Mouse (Mus musculus) cerebellum, adult 18-20 months (tissue): ENCODE results near the gene Ceacam1.
"Not testable (repeated sequence)": the region's sequence is repeated elsewhere in the genome, so short reads cannot be mapped to it uniquely, and the experiment has no call there.

Experiments
- DNase-seq, 2 experiments: peaks; one replicate each; pipeline ENCODE4 v3.0.0; 2021

Gene Ceacam1

DNA sequence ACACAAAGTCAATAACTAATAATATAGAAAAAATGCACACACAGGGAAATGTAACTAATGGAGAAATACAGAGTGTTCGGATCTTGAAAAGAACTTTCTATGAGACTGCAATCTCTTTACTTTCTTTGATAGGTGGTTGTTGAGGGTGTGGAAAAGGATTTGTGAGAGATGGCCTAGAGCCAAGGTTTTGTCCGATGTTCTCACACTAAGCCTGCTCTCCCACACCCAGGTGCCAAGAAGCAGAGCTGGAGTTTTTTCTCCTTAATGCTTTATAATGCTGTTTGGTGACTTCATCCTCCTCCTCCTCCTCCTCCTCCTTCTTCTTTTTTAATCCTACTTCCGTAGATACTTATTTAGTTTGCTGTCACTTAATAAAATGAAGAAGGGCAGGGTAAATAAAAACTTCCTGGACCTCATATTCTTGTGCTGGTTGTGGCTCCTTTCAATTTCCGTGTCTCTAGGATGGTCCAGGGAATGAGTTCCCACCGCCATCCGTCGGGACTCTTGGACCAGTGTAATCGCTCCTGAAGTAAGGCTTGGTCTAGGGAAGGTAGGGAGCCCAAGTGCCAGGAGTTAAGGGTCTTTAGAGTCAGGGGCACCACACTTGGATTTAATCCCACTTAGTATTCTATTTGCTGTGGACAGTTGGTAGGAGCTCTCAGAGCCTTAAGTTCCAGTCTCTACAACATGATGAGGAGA lies 38.1 kb downstream of the Ceacam1 start:
- no peak for DNase-seq

DNA sequence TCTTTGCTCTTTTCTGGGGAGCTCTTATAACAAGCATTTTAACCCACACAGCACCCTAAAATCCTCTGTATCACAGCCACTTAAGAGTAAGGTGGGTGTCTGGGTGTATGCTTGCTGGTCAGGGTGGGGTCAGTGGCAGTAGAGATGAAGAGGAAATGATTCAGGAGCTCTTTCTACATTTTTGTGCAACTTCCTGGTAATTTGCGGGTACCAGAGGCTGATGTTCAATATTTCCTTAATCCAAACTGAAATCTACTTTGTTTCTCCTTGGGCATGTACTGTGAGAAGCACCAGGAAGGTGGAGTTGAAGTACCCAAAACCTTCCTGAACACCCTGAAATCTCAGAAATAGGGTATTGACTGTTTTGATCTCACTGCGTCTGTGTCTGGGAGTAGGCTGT lies 40.7 kb downstream of the Ceacam1 start:
- DNase-seq, result no peak

DNA sequence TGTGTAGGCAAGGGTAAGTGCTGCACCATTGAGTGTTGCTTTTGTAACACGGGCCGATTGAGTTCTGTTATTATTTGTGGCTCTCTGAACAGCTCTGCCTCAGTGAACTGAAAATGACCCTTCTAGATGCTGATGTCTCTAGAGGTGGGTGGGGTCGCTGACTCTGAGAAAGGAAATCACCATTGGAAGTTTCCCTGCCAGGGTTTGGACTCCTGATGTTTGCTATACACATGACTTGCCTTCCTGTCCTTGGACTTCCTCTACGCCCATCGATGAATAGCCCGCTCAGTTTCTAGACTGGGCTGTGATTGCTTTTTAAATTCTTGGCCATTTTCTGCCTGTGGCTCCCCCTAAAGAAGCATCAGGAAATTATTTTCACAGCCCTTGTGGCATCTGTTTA lies 41.2 kb downstream of the Ceacam1 start:
- DNase-seq, result no peak

DNA sequence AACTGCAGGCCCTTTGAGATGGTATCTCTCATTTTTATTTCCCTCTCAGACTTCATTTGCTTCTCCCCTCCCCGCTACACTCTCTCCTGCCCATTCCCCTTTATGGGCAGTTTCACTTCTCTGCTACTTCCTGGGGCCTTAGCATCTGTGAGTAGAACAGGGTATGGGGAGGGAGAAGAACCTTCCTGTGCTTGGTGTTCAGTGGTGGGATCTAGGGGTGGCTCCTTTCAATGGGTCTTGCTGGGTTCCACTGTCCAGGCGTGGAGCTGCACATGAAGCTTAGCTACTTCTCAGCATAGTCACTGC lies 41.9 kb downstream of the Ceacam1 start:
- no peak for DNase-seq

DNA sequence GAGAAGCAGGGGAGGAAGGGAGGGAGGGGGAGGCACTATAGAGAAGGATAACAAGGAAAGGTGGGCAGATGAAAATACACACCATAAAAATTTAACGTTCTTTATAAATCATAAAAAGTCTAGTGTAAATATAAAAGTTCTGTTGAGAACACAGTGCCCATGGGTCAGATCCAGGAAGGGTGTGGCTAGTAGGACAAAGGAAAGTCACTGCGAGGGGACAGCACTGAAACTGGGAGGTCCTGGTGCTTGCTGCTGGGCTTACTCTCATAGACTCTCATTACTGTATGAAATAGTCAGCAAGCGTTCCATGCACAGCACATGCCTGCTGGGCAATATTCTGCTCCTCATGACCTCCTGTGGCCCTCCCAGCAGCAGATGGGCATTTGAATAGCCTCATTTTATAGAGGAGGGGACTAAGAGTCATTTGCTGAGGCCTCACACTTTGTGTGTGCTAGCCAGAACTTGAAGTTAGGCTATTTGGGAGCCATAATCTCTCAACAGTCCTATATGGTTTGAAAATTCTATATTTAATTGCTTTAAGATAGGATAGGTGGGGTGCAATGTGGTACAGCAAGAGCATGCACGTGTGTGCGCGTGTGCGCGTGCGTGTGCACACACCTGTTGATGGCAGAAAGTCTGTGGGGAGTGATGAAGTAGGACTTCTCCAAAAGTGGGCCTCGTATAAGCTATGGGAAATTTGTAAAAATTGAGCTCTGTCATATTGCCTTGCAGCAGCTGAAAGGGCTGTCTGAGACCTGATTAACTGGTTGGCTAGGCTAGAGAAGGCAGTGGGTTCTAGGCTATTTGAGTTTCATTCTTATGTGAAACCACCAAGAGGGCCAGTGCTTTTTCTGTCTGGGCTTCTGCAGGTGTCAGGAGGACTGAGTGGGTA lies 42.5 kb downstream of the Ceacam1 start:
- DNase-seq, result no peak

DNA sequence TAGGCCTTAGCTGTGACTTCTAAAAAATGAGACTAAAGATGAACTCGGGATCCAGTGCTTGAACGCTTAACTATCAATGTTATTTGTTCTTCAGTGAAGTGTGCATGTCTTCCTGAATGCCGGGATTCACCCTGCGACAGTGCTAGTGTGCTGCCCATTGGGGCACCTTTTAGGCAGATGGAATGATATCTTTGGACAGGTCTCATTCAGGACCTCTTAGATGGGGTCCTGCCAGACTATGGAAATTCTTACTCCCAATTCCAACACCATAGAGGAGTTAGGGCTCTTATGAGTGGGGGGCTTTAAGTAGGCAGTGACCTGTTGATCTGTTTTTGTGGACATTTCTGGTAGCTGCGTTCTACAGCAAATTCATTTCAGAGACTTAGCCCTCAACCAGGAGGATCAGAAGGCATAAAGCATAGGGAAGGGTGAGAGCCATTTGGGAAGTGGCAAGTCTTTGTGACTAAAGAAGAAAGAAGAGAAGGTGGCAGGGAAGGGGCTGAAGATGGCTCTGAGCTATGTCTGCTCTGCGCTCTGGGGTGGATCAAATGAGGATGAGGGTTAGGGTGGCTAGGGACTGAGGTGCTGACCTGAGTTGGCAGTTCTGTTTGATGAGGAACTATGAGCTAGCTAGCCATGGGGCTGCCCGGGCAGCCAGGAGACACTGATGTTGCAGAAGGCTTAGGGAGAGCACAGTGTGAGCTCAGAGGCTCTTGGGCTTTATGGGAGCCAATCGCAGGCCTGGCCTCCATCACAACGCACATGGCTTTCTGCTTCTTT lies 43.4 kb downstream of the Ceacam1 start:
- no peak for DNase-seq

DNA sequence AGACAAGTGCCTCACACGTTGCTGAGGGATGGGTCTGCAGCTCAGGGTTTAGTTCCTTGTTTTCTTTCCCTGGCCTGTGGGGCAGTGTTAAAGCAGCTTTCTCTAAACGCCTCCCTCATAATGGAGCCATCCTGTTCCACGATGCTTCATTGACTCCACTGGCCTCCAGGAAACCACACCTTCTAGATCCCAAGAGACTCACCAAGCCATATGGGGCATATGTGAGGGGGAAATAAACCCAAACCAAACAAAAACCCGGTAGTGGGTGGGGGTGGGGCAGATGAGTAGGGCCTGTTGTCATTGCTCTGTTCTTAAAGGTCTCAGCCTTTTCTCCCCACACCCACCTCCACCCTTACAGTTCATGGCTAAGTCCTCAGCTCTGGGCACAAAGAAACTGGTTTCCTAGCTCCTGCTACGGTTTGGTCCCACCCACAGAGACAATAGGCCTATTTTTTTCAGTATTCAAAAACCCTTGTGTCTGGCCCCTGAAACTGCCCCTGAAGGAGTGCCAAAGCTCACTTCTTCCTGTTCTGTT lies 44.3 kb downstream of the Ceacam1 start:
- no peak for DNase-seq

DNA sequence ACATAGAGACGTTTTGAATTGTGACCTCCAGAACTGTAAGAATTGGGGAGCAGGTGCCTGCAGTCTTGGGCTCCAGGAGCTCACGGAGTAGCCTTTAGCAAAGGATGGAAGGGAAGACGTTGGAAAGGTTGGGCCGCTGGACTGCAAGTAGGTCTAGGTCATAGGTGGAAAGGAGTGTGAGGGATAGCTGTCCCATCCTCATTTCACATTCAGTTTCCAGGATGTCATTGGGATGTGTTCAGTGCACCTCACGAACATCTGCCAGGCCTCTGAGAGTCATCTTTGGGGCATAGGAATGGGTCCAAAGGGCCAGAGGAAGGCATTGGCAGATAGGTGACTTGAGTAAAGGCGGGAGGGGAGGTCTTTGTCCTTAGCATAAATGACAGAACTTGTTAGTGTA lies 45.0 kb downstream of the Ceacam1 start:
- no peak for DNase-seq

DNA sequence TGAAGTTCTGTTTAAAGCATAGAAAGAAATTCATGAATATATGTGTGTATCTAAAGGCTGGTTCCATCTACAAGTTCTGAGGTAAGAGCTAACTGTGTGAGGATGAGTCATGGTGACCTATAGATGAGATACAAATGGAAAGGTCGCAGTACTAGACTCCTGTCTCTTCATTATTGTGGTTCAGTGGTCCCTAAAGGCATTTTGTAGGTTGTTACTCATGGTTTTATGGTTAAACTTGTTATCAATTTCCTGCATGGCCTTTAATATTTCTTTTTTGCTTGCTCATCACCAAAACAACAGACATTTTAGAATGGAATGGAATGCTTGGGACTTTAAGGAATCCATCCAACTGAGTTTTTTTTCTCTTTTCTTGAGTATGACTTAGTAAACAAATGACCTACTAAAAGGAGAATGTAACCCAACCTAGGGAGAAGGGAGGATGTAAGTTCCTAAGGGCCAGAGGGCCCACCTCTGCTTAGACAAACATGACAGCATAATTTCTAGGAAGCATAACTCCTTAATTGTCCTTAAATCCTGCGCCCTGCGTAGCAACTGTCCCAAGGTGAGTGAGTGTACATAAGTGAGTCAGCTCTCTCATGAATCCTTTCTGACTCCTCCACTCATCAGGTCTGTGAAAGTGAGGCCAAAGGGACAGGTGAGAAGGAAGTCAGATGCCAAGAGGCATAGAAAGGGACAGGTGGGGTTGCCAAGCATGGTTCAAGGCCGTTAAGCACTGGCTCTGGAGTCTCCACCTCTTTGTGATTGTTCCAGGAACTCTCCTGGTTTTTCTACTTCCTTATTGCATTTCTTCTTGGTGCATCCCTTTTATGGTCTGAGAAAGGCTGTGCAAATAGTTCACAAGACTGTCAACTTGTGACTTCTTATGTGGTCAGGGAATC lies 47.3 kb downstream of the Ceacam1 start:
- DNase-seq, result no peak

DNA sequence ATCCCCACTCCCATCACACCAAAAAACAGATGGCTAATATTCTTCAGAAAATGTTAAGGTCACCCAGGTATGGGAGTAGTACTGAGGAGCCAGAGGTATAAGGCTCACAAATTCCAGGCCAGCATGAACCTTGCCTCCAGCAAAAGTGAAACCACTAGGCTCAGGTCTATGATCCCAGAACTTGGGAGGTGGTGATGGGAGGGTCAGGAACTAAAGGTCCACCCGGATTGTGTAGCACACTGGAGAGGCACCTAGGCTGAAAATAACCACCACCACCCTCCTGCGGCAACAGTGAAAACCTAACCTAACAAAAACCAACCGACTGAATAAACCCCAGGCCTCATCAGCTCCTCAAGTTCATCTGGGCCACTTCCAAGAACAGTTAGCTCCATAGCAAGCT lies 49.1 kb downstream of the Ceacam1 start:
- no peak for DNase-seq

DNA sequence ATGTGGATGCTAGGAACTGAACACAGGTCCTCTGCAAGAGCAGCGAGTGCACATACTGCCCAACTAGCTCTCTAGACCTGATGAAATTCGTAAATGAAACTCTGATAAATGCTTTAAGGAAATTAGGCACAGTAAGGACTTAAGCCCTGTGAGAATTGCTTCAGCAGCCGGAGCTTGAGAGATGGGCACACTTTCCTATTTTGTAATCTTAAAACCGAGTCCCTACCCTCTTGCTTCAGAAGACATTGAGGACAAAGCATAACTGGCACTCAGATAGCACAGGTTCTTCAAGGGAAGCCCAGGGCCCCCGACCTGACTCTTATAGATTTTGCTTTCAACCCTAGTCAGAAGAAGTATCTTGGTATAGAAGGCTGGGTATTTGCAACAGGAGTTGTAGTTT lies 50.3 kb downstream of the Ceacam1 start:
- DNase-seq, result no peak

DNA sequence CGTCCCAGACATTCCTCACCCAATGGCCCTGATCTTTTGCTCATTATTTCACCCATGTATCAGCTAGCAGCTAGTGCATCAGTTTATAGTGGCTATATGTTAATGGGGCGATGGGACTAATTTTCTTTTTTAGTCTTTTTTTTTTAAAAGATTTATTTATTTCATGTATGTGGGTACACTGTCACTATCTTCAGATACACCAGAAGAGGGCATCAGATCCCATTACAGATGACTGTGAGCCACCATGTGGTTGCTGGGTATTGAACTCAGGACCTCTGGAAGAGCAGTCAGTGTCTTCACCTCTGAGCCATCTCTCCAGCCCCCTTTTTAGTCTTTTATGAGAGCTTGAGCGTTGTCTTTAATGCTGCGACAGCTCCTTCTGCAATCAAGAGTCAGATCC lies 51.0 kb downstream of the Ceacam1 start:
- DNase-seq, result not testable (repeated sequence)

DNA sequence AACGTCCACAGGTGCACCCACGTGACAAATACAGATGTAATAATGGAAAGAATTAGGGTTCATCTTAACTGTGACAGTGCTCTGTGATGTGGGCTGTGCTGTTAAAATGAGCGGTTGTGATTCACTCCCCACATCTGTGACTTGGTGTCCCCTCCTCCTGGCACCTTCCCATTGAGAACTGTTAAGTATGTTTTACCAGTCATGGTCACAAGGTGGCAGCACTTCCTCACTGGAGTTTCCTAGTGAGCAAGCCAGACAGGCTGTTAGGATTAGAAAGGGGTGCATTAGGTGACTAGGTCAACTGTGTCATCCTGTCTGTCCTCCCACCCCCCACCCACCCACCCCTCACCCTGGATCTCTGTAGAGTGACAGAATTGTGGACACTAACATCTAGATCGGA lies 53.0 kb downstream of the Ceacam1 start:
- peak; percentile 74 to 83 for DNase-seq

DNA sequence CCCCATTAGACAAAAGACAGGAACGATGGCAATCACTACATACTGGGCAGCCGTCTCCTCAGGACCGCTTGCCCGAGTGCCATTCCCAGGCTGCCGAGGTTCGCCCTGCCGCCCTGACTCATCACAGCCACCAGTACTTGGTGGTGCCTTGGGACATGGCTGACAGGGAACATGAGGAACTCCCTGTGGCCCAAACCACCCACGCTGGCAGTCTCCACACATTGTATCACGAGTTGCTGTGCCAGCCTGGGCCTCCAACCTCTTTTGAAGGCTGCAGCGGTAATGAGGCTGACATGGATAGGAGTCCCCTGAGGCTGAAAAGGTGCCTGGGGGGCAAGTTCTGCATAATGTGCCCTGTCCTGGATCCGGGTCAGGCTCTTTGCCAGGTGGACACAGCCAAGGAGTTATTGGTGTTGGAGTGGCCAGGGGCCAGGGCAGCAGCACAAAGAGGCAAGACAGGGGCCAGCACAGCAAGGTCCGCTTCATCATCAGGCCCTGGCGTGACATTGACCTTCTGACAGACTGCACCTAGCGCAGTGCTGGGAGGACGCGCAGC lies 55.0 kb downstream of the Ceacam1 start:
- peak; percentile 17 to 19 for DNase-seq

DNA sequence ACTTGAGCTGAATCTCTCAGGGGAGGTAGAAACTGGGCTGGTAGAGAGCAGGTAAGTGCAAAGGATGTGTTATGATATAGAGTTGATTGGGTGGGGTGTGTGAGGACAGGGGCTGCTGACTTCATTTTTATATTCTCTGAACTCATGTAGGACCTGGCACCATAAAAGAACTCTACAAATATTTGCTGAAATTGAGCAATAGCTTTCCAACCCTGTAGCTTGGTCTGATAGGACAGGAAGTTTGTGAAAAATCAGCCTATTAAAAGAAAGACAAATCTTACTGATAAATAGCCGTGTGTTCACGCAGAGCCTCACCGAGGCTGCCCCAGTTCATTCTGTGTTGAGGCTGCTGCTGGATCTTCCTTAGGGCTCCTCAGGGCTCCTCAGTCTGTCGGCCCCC lies 57.5 kb downstream of the Ceacam1 start:
- DNase-seq, result no peak

DNA sequence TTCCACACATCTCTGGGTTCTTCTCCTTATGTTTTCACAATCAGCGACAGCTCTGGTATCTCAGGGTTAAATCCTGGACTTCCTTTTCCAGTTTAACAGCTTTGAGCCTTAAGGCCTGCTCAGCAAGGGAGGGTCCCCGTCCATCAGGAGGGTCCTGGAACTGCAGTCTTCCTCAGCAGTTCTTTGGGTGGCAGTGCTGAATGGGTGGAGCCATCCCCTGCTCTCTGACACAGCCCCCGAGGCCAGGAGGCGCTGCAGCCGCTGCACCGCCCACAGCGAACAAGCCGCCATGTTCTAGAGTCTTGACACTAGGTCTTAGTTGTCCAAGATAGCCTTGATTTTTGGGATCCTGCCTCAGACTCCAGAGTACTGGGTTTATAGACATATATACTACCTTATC lies 57.9 kb downstream of the Ceacam1 start:
- DNase-seq, result no peak

DNA sequence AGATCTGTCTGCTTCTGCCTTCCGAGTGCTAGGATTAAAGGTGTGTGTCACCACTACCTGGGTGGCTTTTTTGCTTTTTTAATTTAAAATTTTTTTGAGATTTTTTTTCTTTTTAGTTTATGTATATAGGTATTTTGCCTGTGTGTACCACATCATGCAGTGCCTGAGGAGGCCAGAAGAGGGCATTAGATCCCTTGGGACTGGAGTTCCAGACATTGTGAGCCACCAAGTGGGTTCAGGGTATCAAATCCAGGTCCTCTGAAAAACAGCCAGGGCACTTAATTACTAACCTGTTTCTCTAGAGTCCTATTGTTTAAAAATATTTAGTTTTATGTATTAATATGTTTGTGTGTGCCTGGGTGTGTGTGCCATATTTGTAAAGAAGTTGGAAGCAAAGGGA lies 59.8 kb downstream of the Ceacam1 start:
- peak in 1 of 2 experiments; percentile 37 for DNase-seq

DNA sequence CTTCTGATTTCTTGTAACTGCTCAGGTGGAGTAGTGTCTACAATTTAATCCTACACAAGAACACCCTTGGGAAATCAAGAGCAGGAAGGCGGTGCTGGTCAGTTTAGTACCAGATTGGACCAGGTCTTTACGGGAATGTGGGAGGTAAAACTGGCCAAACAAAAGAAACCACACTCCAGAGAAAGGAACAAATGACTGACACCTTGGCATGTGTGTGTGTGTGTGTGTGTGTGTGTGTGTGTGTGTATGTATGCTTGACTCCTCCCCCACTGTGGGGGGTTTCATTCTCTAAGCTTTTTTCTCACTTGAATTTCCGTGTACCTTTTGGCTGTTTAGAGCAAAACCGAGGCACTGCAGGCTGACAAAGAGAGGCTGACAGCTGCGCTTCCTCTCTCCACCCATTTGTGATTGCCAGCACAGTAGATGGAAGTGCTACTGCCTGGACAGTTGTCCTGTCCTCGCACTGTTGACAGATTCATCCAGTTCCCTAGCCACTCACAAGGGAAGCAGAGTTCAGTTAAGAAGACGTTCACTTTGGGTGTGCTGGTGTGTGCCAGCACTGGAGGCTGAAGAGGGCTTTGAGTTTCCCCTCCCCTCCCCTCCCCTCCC lies 64.5 kb downstream of the Ceacam1 start, which contains the start of gene Cxcl17:
Gene Cxcl17 (minus strand): TSS at position 54 of the 609 bp plus-strand sequence.
- no peak for DNase-seq

DNA sequence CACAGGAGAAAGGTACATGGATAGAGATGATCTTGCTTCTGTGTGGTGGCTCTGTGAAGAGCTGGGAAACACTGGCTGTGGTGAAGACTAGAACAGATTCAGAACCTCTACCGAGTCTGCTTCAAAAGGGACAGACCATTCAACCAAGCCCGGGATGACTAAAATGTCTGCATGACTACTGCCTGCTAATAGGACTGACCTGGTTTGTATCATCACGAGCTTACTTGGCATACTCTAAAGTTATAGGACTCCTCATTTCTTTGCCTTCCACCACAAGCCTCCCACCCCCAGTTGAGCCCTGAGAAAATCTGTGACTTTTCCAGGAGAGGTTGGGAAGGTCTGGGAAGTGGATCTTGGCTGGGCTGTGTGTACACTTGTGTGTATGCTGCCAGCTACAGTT lies 65.5 kb downstream of the Ceacam1 start:
- no peak for DNase-seq
